Mouse (Mus musculus) brown adipose tissue, adult 24 weeks (tissue): ENCODE measurements around the gene Scube2. TPM values are rescaled to one million over a fixed set of nuclear protein-coding genes. Genes with fewer than 3 reads are reported as not detected.

ENCODE experiments used
- H3K27ac ChIP-seq: fragments of 200-500 bp; replicated peaks from 2 replicates; pipeline ENCODE4 v1.5.1; 2012; ENCODE audit warnings: low read depth, mild to moderate bottlenecking, low read length
- H3K4me1 ChIP-seq: fragments of 200-500 bp; 2 replicates; pipeline ENCODE4 v1.6.1; 2012; ENCODE audit warnings: low read length, mixed read lengths; ENCODE audit not compliant: control insufficient read depth, insufficient read depth, insufficient read length
- H3K4me3 ChIP-seq: fragments of 200-500 bp; 2 replicates; pipeline ENCODE4 v1.5.1; 2012; ENCODE audit warnings: low read depth, mild to moderate bottlenecking, low read length, moderate library complexity; ENCODE audit not compliant: insufficient read depth
- polyA plus RNA-seq: library from polyadenylated mRNA; stranded (reverse); fragments of >200 nt; gene quantifications from 2 replicates; pipeline ENCODE4 v1.2.4, GENCODE M21; 2012; ENCODE audit not compliant: missing spikeins, insufficient read depth, insufficient read length

The Scube2 gene
- polyA plus RNA-seq, 1 experiment, result not detected

GRCm38 (mm10) chr7:109837651-109838050, 27.8 kb downstream of the Scube2 start:
- H3K4me1 ChIP-seq, result no peaks in the 10 kb centered on the region
- H3K4me3 ChIP-seq, result no peak overlapping the region
- H3K27ac ChIP-seq, result no peak overlapping the region

GRCm38 (mm10) chr7:109834894-109835293, 30.6 kb downstream of the Scube2 start:
- H3K27ac ChIP-seq, result no peak overlapping the region
- H3K4me3 ChIP-seq, result no peak overlapping the region
- no peaks in the 10 kb centered on the region for H3K4me1 ChIP-seq

GRCm38 (mm10) chr7:109831376-109831775, 34.1 kb downstream of the Scube2 start:
- no peak overlapping the region for H3K27ac ChIP-seq
- no peak overlapping the region for H3K4me3 ChIP-seq
- H3K4me1 ChIP-seq, result no peaks in the 10 kb centered on the region

GRCm38 (mm10) chr7:109826911-109827310, 38.6 kb downstream of the Scube2 start:
- H3K27ac ChIP-seq, result no peak overlapping the region
- no peak overlapping the region for H3K4me3 ChIP-seq
- no peaks in the 10 kb centered on the region for H3K4me1 ChIP-seq

GRCm38 (mm10) chr7:109825293-109825692, 40.2 kb downstream of the Scube2 start:
- Histone ChIP-seq H3K4me1 (no peaks in the 10 kb centered on the region), H3K4me3 (no peak overlapping the region), H3K27ac (no peak overlapping the region)

- Histone ChIP-seq H3K4me1 (no peaks in the 10 kb centered on the region), H3K27ac (no peak overlapping the region), H3K4me3 (no peak overlapping the region)
Observed at GRCm38 (mm10) chr7:109818600-109818999, 46.9 kb downstream of the Scube2 start.

- no peak overlapping the region for H3K27ac ChIP-seq
- no peaks in the 10 kb centered on the region for H3K4me1 ChIP-seq
Observed at GRCm38 (mm10) chr7:109817954-109818353, 47.5 kb downstream of the Scube2 start.

GRCm38 (mm10) chr7:109813330-109814140, 51.9 kb downstream of the Scube2 start:
- no peak overlapping the region for H3K27ac ChIP-seq
- no peaks in the 10 kb centered on the region for H3K4me1 ChIP-seq
- H3K4me3 ChIP-seq, result no peak overlapping the region

More at GRCm38 (mm10) chr7:109817954-109818353, 47.5 kb downstream of the Scube2 start:
- H3K4me3 ChIP-seq, result no peak overlapping the region

GRCm38 (mm10) chr7:109807616-109808485, 57.6 kb downstream of the Scube2 start:
- H3K4me1 ChIP-seq, result no peaks in the 10 kb centered on the region
- H3K27ac ChIP-seq, result no peak overlapping the region
- no peak overlapping the region for H3K4me3 ChIP-seq

- Histone ChIP-seq H3K4me3 (no peak overlapping the region), H3K27ac (no peak overlapping the region), H3K4me1 (no peaks in the 10 kb centered on the region)
Observed at GRCm38 (mm10) chr7:109804843-109805242, 60.6 kb downstream of the Scube2 start.

GRCm38 (mm10) chr7:109804355-109804754, 61.1 kb downstream of the Scube2 start:
- no peak overlapping the region for H3K27ac ChIP-seq
- no peaks in the 10 kb centered on the region for H3K4me1 ChIP-seq
- no peak overlapping the region for H3K4me3 ChIP-seq

GRCm38 (mm10) chr7:109803516-109803915, 62.0 kb downstream of the Scube2 start:
- H3K4me3 ChIP-seq, result no peak overlapping the region
- no peak overlapping the region for H3K27ac ChIP-seq
- H3K4me1 ChIP-seq, result peaks cover 6% of the 10 kb centered on the region; the same call in 1 of the 2 replicates

- Histone ChIP-seq H3K4me1 (peaks cover 6% of the 10 kb centered on the region; the same call in 1 of the 2 replicates), H3K27ac (no peak overlapping the region), H3K4me3 (no peak overlapping the region)
Observed at GRCm38 (mm10) chr7:109800626-109801025, 64.9 kb downstream of the Scube2 start.

- no peak overlapping the region for H3K4me3 ChIP-seq
- no peak overlapping the region for H3K27ac ChIP-seq
Observed at GRCm38 (mm10) chr7:109799168-109799567, 66.3 kb downstream of the Scube2 start.

GRCm38 (mm10) chr7:109795564-109795963, 69.9 kb downstream of the Scube2 start:
- Histone ChIP-seq H3K4me1 (peaks cover 6% of the 10 kb centered on the region; the same call in 1 of the 2 replicates), H3K27ac (no peak overlapping the region), H3K4me3 (no peak overlapping the region)

More at GRCm38 (mm10) chr7:109799168-109799567, 66.3 kb downstream of the Scube2 start:
- peaks cover 6% of the 10 kb centered on the region; the same call in 1 of the 2 replicates for H3K4me1 ChIP-seq
